Comparison of ENCODE assay signal across 14 mouse cellular contexts in the genomic region with DNA sequence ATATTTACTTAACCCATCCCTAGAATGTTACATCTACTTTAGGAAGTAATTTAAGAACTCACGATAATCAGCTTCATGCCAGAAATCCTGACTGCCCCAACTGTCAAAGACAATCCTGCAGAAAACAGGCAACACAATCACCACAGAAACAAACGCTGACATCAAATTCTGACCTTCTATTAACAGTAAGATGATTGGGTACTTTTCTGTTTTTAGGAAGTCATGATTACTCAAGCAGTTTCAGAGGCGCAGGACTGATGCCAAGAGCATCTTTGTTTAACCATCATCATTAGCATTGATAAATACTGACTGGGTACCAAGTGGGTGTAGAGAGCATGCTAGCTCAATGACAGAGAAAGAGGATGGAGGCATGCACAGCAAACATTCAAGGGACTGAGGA. TPM values are rescaled to one million over a fixed set of nuclear protein-coding genes. Genes with fewer than 3 reads are reported as not detected.
DNase-seq lines count a peak whose midpoint lies in the region; ATAC-seq and TF ChIP-seq lines count a peak whose summit lies in the region.
"Had no signal": no experiment of that assay in that cellular context is flagged by ENCODE, and none has a peak within 500 bp of the region (broad histone marks: within the 10 kb centered on the region; RNA-seq: fewer than 3 reads in every experiment).

No protein-coding gene starts in this region.

- H3K27ac ChIP-seq in stomach, postnatal 0 days (replicated peaks), result no peak overlapping the region
- H3K27ac ChIP-seq in midbrain, embryonic 16.5 days (ENCODE audit: low read length), result no peak overlapping the region
- H3K27ac ChIP-seq: forebrain, embryonic 15.5 days; limb, embryonic 12.5 days had no signal

- H3K4me1 ChIP-seq in stomach, postnatal 0 days (replicated peaks; ENCODE audit: control insufficient read depth, insufficient read depth), result no peaks in the 10 kb centered on the region
- H3K4me1 ChIP-seq in midbrain, embryonic 16.5 days (ENCODE audit: control insufficient read depth, insufficient read depth, low read length), result peaks cover 7% of the 10 kb centered on the region

- no peak overlapping the region for H3K9ac ChIP-seq in stomach, postnatal 0 days (ENCODE audit: low read length)
- no peak overlapping the region for H3K9ac ChIP-seq in midbrain, embryonic 16.5 days (ENCODE audit: low read depth, low read length)
- H3K9ac ChIP-seq: forebrain, embryonic 15.5 days; limb, embryonic 12.5 days had no signal

- H3K9me3 ChIP-seq in stomach, postnatal 0 days (ENCODE audit: control insufficient read depth, low read length), result no peaks in the 10 kb centered on the region
- H3K9me3 ChIP-seq in midbrain, embryonic 16.5 days (replicated peaks; ENCODE audit: control insufficient read depth, low read length, poor library complexity, severe bottlenecking), result no peaks in the 10 kb centered on the region
- H3K9me3 ChIP-seq: forebrain, embryonic 15.5 days; limb, embryonic 12.5 days had no signal

- H3K27me3 ChIP-seq in stomach, postnatal 0 days (ENCODE audit: control insufficient read depth, insufficient read depth, low read length), result no peaks in the 10 kb centered on the region
- no peaks in the 10 kb centered on the region for H3K27me3 ChIP-seq in midbrain, embryonic 16.5 days (ENCODE audit: control insufficient read depth, insufficient read depth, low read depth, low read length)
- H3K27me3 ChIP-seq: CH12.LX; forebrain, embryonic 15.5 days; limb, embryonic 12.5 days had no signal

- peak; percentile 22 for ATAC-seq in inflammation-experienced regulatory T-cells, adult 6 months
- peak; percentile 59; the same call in 1 of the 2 replicates for ATAC-seq in monocyte, adult 5-6 weeks (replicated peaks; ENCODE audit: insufficient number of reproducible peaks, low FRiP score, low TSS enrichment, poor library complexity, severe bottlenecking)
- no peak for ATAC-seq in stomach, postnatal 0 days (ENCODE audit: low FRiP score, low TSS enrichment)
- no peak for ATAC-seq in midbrain, embryonic 16.5 days
- ATAC-seq: forebrain, embryonic 15.5 days had no signal

- no peaks in the 10 kb centered on the region for H3K36me3 ChIP-seq in stomach, postnatal 0 days (ENCODE audit: control insufficient read depth, insufficient read depth, low read length)
- no peaks in the 10 kb centered on the region for H3K36me3 ChIP-seq in midbrain, embryonic 16.5 days (ENCODE audit: control insufficient read depth, insufficient read depth, low read length)

- DNase-seq in layer of hippocampus, adult 9-11 months, result peak; percentile 38
- no peak for DNase-seq in layer of hippocampus, postnatal 10 days (ENCODE audit: low spot score in 2 of 2)
- peak; percentile 25 for DNase-seq in NIH3T3 (ENCODE audit: low read depth)
- no peak for DNase-seq in stomach, postnatal 0 days (ENCODE audit: low spot score)
- DNase-seq: cerebellum, postnatal 14 days; gastrocnemius, postnatal 10 days; kidney, adult 11 months had no signal

- no peak for TF ChIP-seq CTCF in stomach, postnatal 0 days (IDR thresholded peaks at IDR 0.05; ENCODE audit: low read depth)

- WGBS in stomach, postnatal 0 days, result 60% methylated on average over 3 of the region's 3 CpGs
- 85% methylated on average over 3 of the region's 3 CpGs for WGBS in midbrain, embryonic 16.5 days

- H3K4me2 ChIP-seq in stomach, postnatal 0 days (replicated peaks; ENCODE audit: low read depth), result no peak overlapping the region
- H3K4me2 ChIP-seq in midbrain, embryonic 16.5 days (ENCODE audit: low read length), result no peak overlapping the region
- H3K4me2 ChIP-seq: forebrain, embryonic 15.5 days; heart, embryonic 11.5 days; limb, embryonic 12.5 days had no signal

- TF ChIP-seq EP300 in stomach, postnatal 0 days (optimal IDR thresholded peaks at IDR 0.05), result no peak

- H3K4me3 ChIP-seq in stomach, postnatal 0 days (ENCODE audit: low read depth, low read length), result no peak overlapping the region
- H3K4me3 ChIP-seq in midbrain, embryonic 16.5 days (ENCODE audit: low read depth, low read length), result no peak overlapping the region
- H3K4me3 ChIP-seq: forebrain, embryonic 15.5 days; limb, embryonic 12.5 days had no signal

RNA-seq across cellular contexts. Expression of a gene that starts 49.9 kb away (rescaled TPM):
- total RNA-seq in layer of hippocampus, postnatal 10 days (2021), result 10 to 100 TPM; 21.7 to 22.8 TPM
- 10 to 100 TPM; 15.0 to 38.9 (median 18.8) TPM for polyA plus RNA-seq in inflammation-experienced regulatory T-cells, adult 6 months (2017; shearing (Covaris generic))
- total RNA-seq in monocyte, adult 5-6 weeks (2017), result 1.8 to 6.2 TPM (median 4.5 TPM) in 3 replicates
- polyA plus RNA-seq in stomach, postnatal 0 days (2015; fragmentation: Nextera tagmentation; extraction: Ambion mirVana), result 63.2 and 68.2 TPM in 2 replicates
- 33.8 and 41.7 TPM in 2 replicates for polyA plus RNA-seq in midbrain, embryonic 16.5 days (2015; fragmentation: Nextera tagmentation; extraction: Ambion mirVana)

Comparison
In these comparisons a context has a peak if more than half of its experiments do, and no peak if none do; other contexts are left out.
1. DNase-seq: peak in layer of hippocampus, adult 9-11 months (single experiment) and NIH3T3 (single experiment); none in layer of hippocampus, postnatal 10 days (0 of 2) and stomach, postnatal 0 days (single experiment).
2. ATAC-seq: peak in inflammation-experienced regulatory T-cells, adult 6 months (single experiment) and monocyte, adult 5-6 weeks (single experiment); none in stomach, postnatal 0 days (single experiment) and midbrain, embryonic 16.5 days (single experiment).